Mouse (Mus musculus) ovary, postnatal 36 days (tissue): ENCODE measurements around the gene Frmd4b.

Source experiments
- DNase-seq: peaks from one replicate; pipeline ENCODE4 v3.0.0; 2022; ENCODE audit warnings: low spot score, mixed read lengths

The Frmd4b gene

DNA sequence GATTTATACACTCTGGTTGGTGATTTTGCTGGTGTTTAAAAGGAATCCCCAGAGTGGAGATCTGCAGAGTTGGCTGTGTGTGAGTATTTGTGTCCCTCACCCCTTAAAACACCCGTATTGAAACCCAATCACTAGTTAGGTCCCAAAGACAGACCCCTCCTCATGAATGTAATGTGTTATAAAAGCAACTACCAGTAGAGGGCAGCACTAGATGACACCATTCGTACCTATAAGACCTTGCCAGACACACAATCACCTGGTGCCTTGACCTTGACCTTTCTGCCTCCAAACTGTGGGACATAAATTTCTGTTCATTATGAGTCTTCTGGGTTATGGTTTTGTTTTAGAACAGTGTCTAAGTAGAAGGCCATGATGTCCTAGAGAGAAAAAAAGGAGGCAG is 96.8 kb downstream of the Frmd4b start:
- no peak for DNase-seq

GRCm38 (mm10) chr6:97519553-97519952 is 97.8 kb downstream of the Frmd4b start:
- DNase-seq, result no peak

GRCm38 (mm10) chr6:97518467-97518866 is 98.9 kb downstream of the Frmd4b start:
- no peak for DNase-seq

- no peak for DNase-seq
Observed at GRCm38 (mm10) chr6:97517616-97518235, 99.6 kb downstream of the Frmd4b start.

- no peak for DNase-seq
Observed at GRCm38 (mm10) chr6:97516941-97517340, 100.4 kb downstream of the Frmd4b start.

DNA sequence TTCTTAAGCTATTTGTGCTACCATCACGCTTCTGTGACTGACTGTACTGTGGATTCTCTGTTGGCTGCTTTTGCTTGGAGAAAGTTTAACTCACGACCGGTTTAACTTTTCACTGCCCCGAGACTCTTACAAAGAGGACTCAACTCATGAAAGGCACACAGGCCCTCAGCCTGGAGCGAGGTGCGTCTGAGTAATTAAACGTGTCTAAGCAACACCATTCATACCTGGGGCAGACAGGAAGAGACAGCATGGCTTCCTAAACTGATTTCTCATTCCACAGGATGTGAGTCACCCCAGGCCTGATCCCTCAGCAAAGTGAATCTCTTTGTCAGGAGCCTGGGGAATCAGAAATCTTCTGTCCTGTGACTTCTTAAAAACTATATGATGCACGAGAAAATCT is 106.6 kb downstream of the Frmd4b start:
- no peak for DNase-seq

- DNase-seq, result no peak
Observed at GRCm38 (mm10) chr6:97509434-97509833, 107.9 kb downstream of the Frmd4b start.

DNA sequence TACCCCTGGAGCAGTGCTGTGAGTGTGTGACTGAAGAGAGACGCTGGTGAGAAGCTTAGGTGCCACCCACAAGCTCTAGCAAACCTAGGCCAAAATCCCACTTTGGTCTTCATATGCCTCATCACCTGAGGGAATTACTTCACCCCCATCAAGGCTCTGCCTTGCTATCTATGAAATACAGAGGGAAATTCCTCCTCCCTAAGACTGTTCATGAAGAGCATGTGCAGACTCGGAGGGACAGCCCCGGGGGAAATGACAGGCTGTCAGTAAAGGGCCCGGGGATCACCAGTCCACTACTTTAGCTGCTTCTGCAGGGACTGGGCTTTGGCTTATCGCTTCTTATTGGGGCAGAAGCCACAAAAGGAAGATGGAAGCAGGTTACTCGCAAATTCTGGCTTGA is 108.9 kb downstream of the Frmd4b start:
- DNase-seq, result no peak

DNA sequence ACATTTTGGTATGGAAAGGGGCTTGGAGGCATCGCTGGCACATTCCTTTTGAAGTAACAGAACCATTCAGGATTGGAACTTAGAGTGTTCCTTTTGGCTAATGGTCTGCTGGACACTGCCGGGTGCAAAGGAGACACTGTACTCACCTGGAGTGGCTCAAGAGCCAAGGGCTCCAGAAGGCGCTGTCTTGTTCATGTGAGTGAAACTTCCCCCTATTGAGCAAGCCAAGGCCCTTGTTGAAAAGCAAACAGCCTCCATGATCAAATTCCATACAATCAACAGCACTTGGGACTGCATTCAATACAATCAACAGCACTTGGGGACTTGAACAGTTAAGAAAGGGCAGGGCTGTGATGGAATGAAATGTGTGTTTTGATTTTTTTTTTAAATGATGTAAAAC is 109.4 kb downstream of the Frmd4b start:
- DNase-seq, result no peak

DNA sequence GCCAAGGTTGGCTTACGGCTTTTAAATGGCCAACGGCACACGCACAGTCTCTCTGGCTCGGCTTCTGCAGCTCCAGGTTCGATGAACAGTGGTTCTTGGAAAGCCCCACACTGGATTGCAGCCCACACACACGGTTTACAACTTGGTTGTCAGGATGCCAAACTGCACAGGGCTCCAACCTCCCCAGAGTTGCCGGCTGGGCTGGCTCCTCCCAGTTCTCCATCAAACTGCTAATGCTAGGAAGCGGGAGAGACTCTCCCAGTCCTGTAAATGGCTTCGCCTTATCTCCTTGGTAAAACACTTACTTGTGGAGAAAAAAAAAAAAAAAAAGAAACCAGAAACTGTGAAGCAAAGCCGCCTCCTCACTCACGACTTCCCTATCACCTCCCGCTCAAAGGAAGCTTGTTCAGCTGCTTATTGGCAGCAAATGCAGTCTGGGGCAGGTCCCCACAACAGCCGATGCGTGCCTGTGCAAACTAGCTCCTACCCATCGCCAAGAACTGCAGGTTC is 111.1 kb downstream of the Frmd4b start:
- DNase-seq, result peak; percentile 65

GRCm38 (mm10) chr6:97504673-97505072 is 112.7 kb downstream of the Frmd4b start:
- DNase-seq, result no peak

DNA sequence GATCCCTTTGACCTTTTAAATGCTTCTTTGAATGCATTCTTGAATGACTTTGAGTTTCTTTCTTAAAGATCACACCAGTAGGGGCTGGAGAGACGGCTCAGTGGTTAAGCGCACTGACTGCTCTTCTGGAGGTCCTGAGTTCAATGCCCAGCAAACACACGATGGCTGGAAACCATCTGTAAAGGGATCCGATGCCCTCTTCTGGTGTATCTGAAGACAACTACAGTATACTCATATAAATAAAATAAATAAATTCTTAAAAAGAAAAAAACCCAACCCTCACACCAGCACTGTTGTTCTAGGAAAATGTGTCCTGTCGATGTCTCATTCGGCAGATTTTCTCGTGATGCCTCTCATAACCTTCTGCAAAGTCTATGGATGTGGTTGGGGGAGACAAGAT is 116.3 kb downstream of the Frmd4b start:
- DNase-seq, result no peak

GRCm38 (mm10) chr6:97500246-97500645 is 117.1 kb downstream of the Frmd4b start:
- DNase-seq, result no peak

DNA sequence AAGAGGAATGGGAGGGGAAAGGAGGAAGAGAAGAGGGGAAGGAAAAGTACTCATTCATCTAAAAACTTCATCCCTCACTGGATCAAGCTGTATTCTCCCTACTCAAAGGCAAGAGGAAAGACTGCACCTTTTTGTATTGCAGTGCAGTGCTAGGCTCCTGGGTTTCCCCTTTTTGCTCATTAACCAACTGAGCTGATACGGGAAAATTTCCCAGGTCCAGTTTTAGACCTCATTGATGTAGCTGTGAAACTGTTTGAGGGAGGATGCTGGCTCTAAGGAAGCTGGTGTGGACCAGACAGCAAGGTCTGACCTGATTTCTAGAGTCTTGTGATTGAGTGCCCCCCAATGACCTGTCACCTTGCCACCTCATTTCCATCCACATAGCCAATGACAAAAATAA is 121.3 kb downstream of the Frmd4b start:
- DNase-seq, result no peak

- DNase-seq, result no peak
Observed at GRCm38 (mm10) chr6:97491065-97491464, 126.3 kb downstream of the Frmd4b start.

GRCm38 (mm10) chr6:97488821-97489220 is 128.5 kb downstream of the Frmd4b start:
- DNase-seq, result no peak

DNA sequence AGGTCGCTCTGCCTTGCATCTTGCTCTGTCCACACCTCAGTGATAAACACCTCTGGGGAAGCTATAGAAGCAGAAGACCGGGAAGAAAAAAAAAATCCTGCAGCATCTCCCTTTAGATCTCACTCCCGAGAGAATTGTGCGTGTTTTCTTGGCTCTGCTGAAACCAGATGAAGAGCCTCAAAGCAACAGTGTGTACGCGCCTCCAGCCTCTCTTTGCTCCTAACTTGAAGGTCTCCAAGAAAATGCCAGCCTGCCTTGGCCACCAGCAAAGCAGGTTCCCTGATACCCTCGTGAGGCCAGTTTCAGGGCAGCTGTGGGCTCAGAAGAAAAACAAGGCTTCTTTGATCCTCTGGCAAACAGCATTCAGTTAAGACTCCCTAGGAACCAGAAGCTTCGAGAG is 129.1 kb downstream of the Frmd4b start:
- DNase-seq, result no peak

GRCm38 (mm10) chr6:97487535-97488081 is 129.7 kb downstream of the Frmd4b start:
- DNase-seq, result peak; percentile 80

DNA sequence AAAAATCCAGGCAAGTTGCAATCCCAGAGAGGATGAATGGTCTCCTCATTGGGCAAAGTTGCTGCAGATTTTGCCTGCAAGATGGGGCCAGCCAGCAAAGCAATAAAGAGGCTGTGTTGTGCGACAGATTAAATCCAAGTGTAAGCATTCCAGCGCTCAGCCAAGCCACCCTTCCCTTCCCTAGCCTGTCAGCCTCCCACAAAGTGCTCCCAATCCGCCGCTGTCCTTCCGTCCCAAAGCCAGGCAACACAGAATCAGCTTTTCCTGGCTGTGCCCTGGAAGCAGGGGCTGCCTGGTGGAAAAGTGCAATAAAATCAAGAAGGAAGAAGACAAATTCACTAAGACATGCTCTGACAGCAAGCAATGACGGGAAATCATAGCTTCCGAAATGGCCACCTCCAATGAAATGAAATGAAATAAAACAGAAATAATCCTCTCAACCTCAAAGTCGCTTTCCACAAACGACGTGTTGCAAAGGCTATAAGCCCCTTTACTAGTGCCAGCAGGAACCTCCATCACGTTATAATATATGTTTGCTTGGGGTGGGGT is 130.5 kb downstream of the Frmd4b start:
- DNase-seq, result no peak

DNA sequence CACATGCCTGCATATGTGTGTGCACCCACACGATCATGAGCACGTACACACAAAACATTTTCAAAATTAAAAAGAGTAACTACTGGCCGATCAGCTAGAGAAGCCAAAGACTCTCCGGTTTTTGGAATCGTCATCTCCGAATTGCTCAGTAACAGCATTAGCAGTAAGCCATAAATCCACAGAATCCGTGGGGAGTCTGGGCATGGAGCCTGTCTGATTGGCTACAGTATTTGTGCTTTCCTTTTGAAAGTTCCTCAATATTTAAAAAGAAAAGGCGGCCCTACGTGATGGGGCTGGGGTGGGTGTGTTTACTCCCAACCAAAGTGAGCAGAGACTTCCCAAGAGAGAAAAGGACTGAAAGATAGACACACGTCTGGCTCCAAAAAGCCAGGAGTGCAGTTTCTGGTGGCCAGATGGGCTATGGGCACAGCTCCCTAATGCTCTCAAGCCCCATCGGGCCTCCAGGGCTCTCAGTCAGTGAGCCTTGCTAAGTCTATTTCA is 131.4 kb downstream of the Frmd4b start:
- DNase-seq, result no peak

GRCm38 (mm10) chr6:97481912-97482311 is 135.4 kb downstream of the Frmd4b start:
- DNase-seq, result no peak

GRCm38 (mm10) chr6:97478981-97479860 is 138.1 kb downstream of the Frmd4b start:
- DNase-seq, result peak; percentile 38

DNA sequence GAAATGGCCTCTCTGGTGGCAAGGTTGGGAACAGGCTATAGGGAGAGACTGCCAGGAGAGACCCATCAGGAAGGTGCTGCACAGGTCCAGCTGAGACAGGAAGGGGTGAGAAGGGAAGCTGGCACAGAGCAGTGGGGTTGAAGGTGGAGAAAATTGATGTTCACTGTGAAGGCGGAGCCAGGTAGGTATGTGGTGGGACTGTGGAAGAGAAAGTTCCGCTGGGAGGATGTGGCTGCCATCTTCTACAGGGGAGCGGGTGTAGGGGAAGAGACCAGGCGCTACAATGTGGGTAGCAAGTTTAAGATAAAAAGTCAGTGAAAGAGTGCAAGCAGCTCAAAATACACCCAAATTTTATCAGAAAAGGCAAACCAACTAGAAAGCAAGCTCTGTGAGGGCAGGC is 143.7 kb downstream of the Frmd4b start:
- DNase-seq, result no peak
